Mouse (Mus musculus) activated CD4-positive, CD25-positive, alpha-beta regulatory T cell (primary cell): ENCODE data around the gene Mitf. TPM values are rescaled to one million over a fixed set of nuclear protein-coding genes. Genes with fewer than 3 reads are reported as not detected.

Experiments used
- polyA plus RNA-seq, 2 experiments: library from polyadenylated mRNA; unstranded; fragments of 100-300 nt; shearing (Covaris generic); gene quantifications; one replicate each; pipeline ENCODE4 v1.2.1; 2017

The Mitf gene
- 1 to 10 TPM in 1 of 2 experiments, under 1 TPM in 1; 0.25 to 1.2 TPM for polyA plus RNA-seq

DNA sequence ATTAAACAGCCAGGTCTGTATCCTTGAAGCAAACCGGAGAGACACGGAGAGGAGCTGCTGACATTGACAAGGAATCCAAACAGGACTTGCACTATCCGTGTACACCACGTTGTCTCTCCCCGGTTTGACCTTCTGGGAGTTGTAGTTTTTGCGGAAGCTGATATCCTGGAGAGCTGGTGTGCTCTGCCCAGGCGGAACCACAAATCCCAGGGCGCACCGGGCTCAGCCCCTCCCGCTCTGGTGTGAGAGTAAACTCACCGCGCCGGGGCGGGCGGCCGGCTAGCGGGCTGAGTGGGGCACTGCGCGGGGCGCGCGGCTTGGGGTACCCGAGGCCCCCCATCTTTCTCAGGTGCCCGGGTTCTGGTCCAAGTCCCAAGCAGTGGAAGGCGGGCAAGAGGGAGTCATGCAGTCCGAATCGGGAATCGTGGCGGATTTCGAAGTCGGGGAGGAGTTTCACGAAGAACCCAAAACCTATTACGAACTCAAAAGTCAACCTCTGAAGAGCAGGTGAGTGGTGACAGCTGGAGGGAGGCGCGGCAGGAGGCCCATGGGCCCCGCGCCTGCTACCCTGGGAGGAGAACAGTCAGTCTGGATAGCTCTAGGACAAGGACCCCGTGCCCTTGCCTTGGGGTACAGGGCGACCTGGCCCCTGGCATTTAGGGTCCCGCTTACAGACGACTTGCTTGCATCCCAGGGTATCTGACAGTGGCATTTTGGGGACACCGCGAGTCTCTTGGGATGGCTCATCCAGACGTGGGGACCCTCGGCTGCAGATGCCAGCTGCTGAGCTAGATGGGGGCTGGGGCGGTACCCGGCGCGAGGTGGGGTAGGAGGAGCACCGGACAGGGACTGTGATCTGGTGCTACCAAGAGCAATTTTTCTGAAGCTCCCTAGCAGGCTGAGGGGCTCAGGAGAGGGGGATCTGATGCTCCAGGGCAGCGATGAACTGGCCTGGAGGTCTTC lies at the start of gene Mitf:
Mitf (plus strand) TSS at position 272 of the 963 bp plus-strand sequence.

Other genes with a start within 250 kb of the Mitf start
- 10 to 100 TPM; 18.5 to 29.8 TPM for gene Frmd4b, start 189.5 kb upstream of the Mitf start, polyA plus RNA-seq